Mouse (Mus musculus): ENCODE results near the gene Btbd6.

- TF ChIP-seq CTCF (IDR thresholded peaks at IDR 0.05), result peak; percentile 95
- TF ChIP-seq EP300 (IDR thresholded peaks at IDR 0.05), result no peak
These were observed 20.5 kb upstream of the Btbd6 start for GRCm38 (mm10) chr12:112955800-112956199.

Data from lung, postnatal 0 days (tissue).